Mouse (Mus musculus) megakaryocyte, embryonic 14.5 days (primary cell): ENCODE data around the gene Tmem108. TPM values are rescaled to one million over a fixed set of nuclear protein-coding genes. Genes with fewer than 3 reads are reported as not detected.

Experiments
- H3K27me3 ChIP-seq: replicated peaks from 2 replicates; pipeline ENCODE3; 2012; ENCODE audit warnings: inconsistent platforms
- H3K36me3 ChIP-seq: replicated peaks from 2 replicates; pipeline ENCODE3; 2012; ENCODE audit warnings: low read length, inconsistent platforms, mixed read lengths
- H3K4me1 ChIP-seq: 2 replicates; pipeline ENCODE4 v1.6.1; 2012; ENCODE audit warnings: inconsistent platforms
- H3K4me3 ChIP-seq: replicated peaks from 2 replicates; pipeline ENCODE3; 2012; ENCODE audit warnings: moderate library complexity, mild to moderate bottlenecking, inconsistent platforms
- H3K9me3 ChIP-seq: 2 replicates; pipeline ENCODE4 v1.6.1; 2012; ENCODE audit warnings: inconsistent platforms
- FLI1 ChIP-seq: IDR thresholded peaks from 2 replicates; pipeline ENCODE4 v1.6.1; 2012; ENCODE audit warnings: low read length, inconsistent platforms, mixed read lengths
- GATA1 ChIP-seq: IDR thresholded peaks from 3 replicates; pipeline ENCODE4 v1.6.1; 2012; ENCODE audit warnings: mixed read lengths, low read length, inconsistent platforms, borderline replicate concordance
- polyA plus RNA-seq: library from polyadenylated mRNA; stranded (reverse); fragments of >175 nt; gene quantifications from 2 replicates; pipeline ENCODE4 v1.2.3, GENCODE M21; 2012; ENCODE audit warnings: low replicate concordance; ENCODE audit not compliant: insufficient read depth

Gene Tmem108
- polyA plus RNA-seq, 1 experiment: 0.23 TPM

DNA sequence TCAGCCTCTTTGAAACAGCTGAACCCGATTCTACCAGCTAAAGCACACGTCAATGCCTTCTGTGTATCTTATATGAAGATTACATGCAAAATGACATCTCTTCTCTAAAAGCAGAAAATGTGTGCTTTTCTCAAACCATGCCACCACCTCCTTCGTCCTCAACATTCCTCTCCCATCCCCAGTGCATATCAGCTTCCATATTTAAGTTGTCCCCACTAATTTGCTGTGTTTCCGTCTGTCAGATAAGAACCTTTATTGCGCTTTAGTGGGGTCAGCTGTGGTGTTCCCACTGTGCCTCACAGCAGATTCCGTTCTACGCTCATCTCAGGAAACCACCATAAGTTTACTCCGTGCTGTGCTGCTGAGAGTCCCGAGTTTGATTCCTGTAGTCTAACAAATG, 1.8 kb downstream of the Tmem108 start:
- H3K4me1 ChIP-seq: peaks cover 13% of the 10 kb centered on the region
- no peak overlapping the region for H3K4me3 ChIP-seq
- no peaks in the 10 kb centered on the region for H3K36me3 ChIP-seq
- TF ChIP-seq FLI1 (no peak), GATA1 (no peak)
- peaks cover 50% of the 10 kb centered on the region for H3K27me3 ChIP-seq
- peaks cover 10% of the 10 kb centered on the region for H3K9me3 ChIP-seq

DNA sequence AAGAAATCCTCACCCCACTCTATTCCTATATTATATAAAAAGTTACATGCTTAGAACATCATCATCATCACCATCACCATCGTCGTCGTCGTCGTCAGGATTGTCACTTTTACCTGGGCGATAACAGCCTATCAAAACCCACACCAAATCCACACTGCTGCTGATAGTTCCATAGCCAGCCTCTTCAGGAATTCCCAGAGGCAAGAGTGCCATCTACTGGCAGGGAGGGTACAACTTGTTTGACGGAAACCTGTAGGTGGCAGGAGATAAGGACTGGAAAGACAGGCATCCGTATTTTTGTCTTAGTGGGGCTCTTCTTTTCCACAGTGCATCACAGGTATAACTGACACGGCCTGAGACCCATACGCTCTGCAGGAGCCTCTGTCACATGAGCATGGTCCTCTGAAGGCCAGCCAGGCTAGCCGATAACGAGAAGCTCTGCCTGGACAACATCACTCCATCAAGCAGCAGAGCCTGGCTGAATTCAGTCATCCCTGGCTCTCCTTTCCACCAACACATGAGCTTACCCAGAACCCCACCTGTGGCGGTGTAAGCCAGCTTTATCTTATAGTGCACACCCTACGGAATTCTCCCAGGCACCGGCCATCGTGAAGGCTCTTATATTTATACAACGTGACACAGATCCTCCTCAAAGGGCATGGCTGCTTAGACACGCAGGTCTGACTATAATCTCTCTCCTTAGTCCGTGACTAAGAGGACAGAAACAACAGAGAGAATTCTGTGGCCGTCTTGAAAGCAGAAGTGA, 2.5 kb downstream of the Tmem108 start:
- Histone ChIP-seq H3K27me3 (peaks cover 49% of the 10 kb centered on the region), H3K9me3 (peaks cover 10% of the 10 kb centered on the region), H3K4me1 (peaks cover 13% of the 10 kb centered on the region), H3K36me3 (no peaks in the 10 kb centered on the region), H3K4me3 (no peak overlapping the region)
- TF ChIP-seq GATA1 (no peak), FLI1 (no peak)

DNA sequence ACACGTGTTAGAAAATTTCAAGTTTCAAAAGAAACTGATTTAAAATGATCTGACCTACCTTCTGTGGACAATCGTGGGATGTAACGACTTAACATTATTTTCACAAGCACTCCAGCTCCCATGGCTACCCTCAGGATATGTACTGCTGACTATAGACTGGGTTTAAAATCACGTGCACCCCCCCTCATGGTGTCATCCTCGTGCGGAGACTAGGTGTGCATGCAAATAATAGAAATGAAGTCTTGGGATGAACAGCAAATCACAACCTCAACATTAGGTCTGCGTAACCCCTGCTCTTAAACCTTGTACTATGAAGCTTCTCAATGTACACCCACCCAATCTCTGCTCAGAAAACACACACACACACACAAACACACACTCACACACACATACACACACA, 3.4 kb downstream of the Tmem108 start:
- peaks cover 43% of the 10 kb centered on the region for H3K27me3 ChIP-seq
- H3K4me1 ChIP-seq: peaks cover 13% of the 10 kb centered on the region
- H3K4me3 ChIP-seq: no peak overlapping the region
- H3K9me3 ChIP-seq: peaks cover 10% of the 10 kb centered on the region
- TF ChIP-seq GATA1 (no peak), FLI1 (no peak)
- H3K36me3 ChIP-seq: no peaks in the 10 kb centered on the region

DNA sequence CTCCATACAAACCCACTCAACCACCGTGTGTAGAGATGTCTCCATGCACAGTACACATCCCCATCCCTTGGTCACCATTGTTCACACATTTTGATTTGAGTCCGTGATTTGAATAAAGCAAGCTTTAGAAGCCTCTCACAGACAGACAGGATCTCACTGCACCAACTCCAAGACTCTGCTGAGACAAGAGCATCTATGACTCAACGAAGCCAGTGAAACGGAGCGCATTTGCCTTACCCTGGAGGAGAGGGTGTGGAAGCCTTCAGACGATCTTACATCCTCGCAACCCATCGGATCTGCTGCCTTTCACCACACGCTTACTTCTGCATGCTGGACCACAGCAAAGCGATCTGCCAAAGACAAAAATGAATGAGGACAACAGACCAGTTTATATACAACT, 9.0 kb downstream of the Tmem108 start:
- Histone ChIP-seq H3K36me3 (no peaks in the 10 kb centered on the region), H3K4me3 (no peak overlapping the region), H3K27me3 (peaks cover 2% of the 10 kb centered on the region), H3K9me3 (no peaks in the 10 kb centered on the region), H3K4me1 (no peaks in the 10 kb centered on the region; the same call in 1 of the 2 replicates)
- no peak for TF ChIP-seq GATA1
- TF ChIP-seq FLI1: no peak

DNA sequence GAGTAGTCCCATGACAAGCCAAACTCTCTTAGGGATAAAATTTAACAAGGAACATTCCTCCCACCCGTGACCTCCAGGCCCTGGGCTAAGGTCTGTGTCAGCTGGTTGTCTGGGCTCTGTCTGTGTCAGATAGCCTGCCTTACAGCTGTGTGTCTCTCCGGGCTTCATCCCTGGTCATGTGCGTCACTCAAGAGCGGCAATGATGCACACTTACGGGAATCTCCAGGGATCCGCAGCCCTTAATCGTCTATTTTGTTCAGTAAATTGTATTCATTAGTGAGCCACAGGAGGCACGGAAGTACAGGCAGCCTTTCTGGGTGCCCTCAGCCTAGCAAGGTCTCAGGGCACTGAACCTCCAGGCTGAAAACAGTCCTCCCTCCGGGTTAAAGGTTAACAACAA, 10.1 kb downstream of the Tmem108 start:
- no peaks in the 10 kb centered on the region for H3K9me3 ChIP-seq
- no peak overlapping the region for H3K4me3 ChIP-seq
- H3K27me3 ChIP-seq: peaks cover 2% of the 10 kb centered on the region
- no peaks in the 10 kb centered on the region for H3K36me3 ChIP-seq
- no peaks in the 10 kb centered on the region; the same call in 1 of the 2 replicates for H3K4me1 ChIP-seq
- TF ChIP-seq FLI1 (no peak), GATA1 (no peak)

- TF ChIP-seq GATA1: no peak
- TF ChIP-seq FLI1: no peak
- peaks cover 2% of the 10 kb centered on the region for H3K27me3 ChIP-seq
Observed at GRCm38 (mm10) chr9:103750491-103750890, 11.1 kb downstream of the Tmem108 start.

GRCm38 (mm10) chr9:103746598-103746997, 15.0 kb downstream of the Tmem108 start:
- H3K9me3 ChIP-seq: no peaks in the 10 kb centered on the region
- TF ChIP-seq GATA1 (no peak), FLI1 (no peak)
- no peaks in the 10 kb centered on the region for H3K4me1 ChIP-seq
- H3K4me3 ChIP-seq: no peak overlapping the region
- H3K27me3 ChIP-seq: no peaks in the 10 kb centered on the region
- no peaks in the 10 kb centered on the region for H3K36me3 ChIP-seq

More at GRCm38 (mm10) chr9:103750491-103750890, 11.1 kb downstream of the Tmem108 start:
- Histone ChIP-seq H3K4me3 (no peak overlapping the region), H3K36me3 (no peaks in the 10 kb centered on the region), H3K4me1 (no peaks in the 10 kb centered on the region; the same call in 1 of the 2 replicates), H3K9me3 (no peaks in the 10 kb centered on the region)

DNA sequence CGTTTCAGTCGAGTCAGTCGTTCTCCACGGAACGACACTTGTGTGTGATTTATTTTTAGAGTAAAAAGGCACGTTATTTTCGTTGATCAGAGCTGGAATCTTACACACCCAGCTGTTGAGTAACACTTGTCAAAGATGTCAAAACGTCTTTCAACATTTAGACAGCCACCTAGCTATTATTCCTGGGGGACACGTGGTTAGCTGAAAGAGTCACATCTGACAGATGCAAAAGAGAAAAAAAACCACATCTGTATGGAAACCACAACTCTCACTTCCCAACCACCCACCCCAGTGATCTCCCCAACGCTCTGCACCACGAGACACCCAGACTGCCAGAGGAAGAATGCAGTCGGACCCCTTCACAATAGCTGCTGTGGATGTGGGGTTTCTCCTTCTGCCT, 21.5 kb downstream of the Tmem108 start:
- peaks cover 7% of the 10 kb centered on the region for H3K9me3 ChIP-seq
- no peaks in the 10 kb centered on the region for H3K27me3 ChIP-seq

GRCm38 (mm10) chr9:103739062-103739461, 22.6 kb downstream of the Tmem108 start:
- Histone ChIP-seq H3K4me1 (no peaks in the 10 kb centered on the region), H3K27me3 (no peaks in the 10 kb centered on the region), H3K36me3 (no peaks in the 10 kb centered on the region), H3K9me3 (peaks cover 10% of the 10 kb centered on the region), H3K4me3 (no peak overlapping the region)
- no peak for TF ChIP-seq FLI1
- no peak for TF ChIP-seq GATA1

More for the DNA sequence above, 21.5 kb downstream of the Tmem108 start:
- H3K4me3 ChIP-seq: no peak overlapping the region
- TF ChIP-seq GATA1: no peak
- no peak for TF ChIP-seq FLI1
- no peaks in the 10 kb centered on the region for H3K4me1 ChIP-seq
- no peaks in the 10 kb centered on the region for H3K36me3 ChIP-seq

DNA sequence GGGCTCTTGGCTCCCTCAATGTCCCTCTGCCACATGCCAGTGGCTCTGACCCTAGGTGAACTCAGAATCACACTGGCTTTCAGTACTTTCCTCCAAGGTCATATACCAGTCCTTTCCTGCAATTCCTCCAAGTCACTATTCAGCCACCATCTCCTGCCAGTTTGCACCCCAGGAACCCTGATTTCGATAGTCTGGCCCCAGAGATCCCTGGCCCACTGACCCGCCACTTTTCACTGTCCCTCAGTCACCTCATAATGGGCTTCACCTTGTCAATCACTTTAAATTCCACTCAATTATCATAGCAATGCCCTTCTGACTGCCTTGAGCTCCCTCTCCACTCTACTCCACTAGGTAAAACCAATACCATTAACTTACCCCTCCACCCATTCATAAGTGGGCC, 31.9 kb downstream of the Tmem108 start:
- Histone ChIP-seq H3K27me3 (no peaks in the 10 kb centered on the region), H3K4me1 (no peaks in the 10 kb centered on the region), H3K4me3 (no peak overlapping the region), H3K36me3 (no peaks in the 10 kb centered on the region), H3K9me3 (peaks cover 3% of the 10 kb centered on the region; the same call in 1 of the 2 replicates)
- TF ChIP-seq GATA1 (no peak), FLI1 (no peak)
